Mouse (Mus musculus) megakaryocyte, embryonic 14.5 days (primary cell): ENCODE results near the gene Smyd3.

ENCODE experiments used
- FLI1 ChIP-seq: IDR thresholded peaks from 2 replicates; pipeline ENCODE4 v1.6.1; 2012; ENCODE audit warnings: low read length, inconsistent platforms, mixed read lengths
- GATA1 ChIP-seq: IDR thresholded peaks from 3 replicates; pipeline ENCODE4 v1.6.1; 2012; ENCODE audit warnings: mixed read lengths, low read length, inconsistent platforms, borderline replicate concordance

DNA sequence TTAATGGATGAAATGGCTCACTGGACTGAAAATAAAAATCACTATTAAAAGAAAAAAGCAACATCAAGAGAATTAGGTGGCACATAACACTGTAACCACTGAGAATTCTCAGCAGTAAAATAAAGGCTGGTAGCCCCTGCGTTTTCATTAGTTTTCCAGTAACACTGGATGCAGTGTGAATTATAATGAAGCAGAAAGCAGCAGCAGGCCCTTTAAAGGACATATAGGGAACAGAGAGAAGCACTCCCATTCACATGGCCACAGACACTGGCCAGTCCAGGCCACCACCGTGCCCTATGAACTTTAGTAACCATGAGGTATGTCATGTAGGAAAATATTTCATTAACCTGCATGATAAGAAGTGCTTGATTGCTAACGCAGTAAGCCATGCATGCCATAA is 178.8 kb downstream of the Smyd3 start:
- TF ChIP-seq FLI1 (no peak), GATA1 (no peak)
